Mouse (Mus musculus) ES-Bruce4 (cell line): Measurements from ENCODE around the gene Lamtor3. TPM values are rescaled to one million over a fixed set of nuclear protein-coding genes. Genes with fewer than 3 reads are reported as not detected.
"Not testable (repeated sequence)": the region's sequence is repeated elsewhere in the genome, so short reads cannot be mapped to it uniquely, and the experiment has no call there.

Experiments used
- H3K27ac ChIP-seq: 2 replicates; pipeline ENCODE4 v1.5.1; 2012; ENCODE audit warnings: low read length, inconsistent platforms; ENCODE audit not compliant: insufficient read depth
- H3K27me3 ChIP-seq: 2 replicates; pipeline ENCODE4 v1.6.1; 2012; ENCODE audit warnings: mild to moderate bottlenecking, low read length, inconsistent platforms; ENCODE audit not compliant: control insufficient read depth, poor library complexity, insufficient read depth, severe bottlenecking
- H3K36me3 ChIP-seq: 2 replicates; pipeline ENCODE4 v1.6.1; 2012; ENCODE audit warnings: inconsistent platforms, mild to moderate bottlenecking, low read length, moderate library complexity; ENCODE audit not compliant: control insufficient read depth, poor library complexity, insufficient read depth, severe bottlenecking
- H3K4me1 ChIP-seq: one replicate; pipeline ENCODE4 v1.8.1; 2011; ENCODE audit warnings: low read length; ENCODE audit not compliant: control insufficient read depth, insufficient read depth
- H3K4me3 ChIP-seq: 2 replicates; pipeline ENCODE4 v1.5.1; 2011; ENCODE audit warnings: low read depth, mild to moderate bottlenecking, low read length
- H3K9ac ChIP-seq: 2 replicates; pipeline ENCODE4 v1.6.1; 2012; ENCODE audit warnings: low read depth, mild to moderate bottlenecking, inconsistent platforms; ENCODE audit not compliant: poor library complexity, severe bottlenecking
- H3K9me3 ChIP-seq: replicated peaks from 2 replicates; pipeline ENCODE4 v1.6.1; 2012; ENCODE audit warnings: mild to moderate bottlenecking, low read length, inconsistent platforms; ENCODE audit not compliant: control insufficient read depth, poor library complexity, insufficient read depth, severe bottlenecking
- CTCF ChIP-seq: IDR thresholded peaks from one replicate; pipeline ENCODE4 v1.8.1; 2011; ENCODE audit warnings: low read depth, low read length
- EP300 ChIP-seq: IDR thresholded peaks from 2 replicates; pipeline ENCODE4 v1.6.1; 2011; ENCODE audit warnings: low read depth, low read length; ENCODE audit not compliant: insufficient read depth
- POLR2A ChIP-seq: IDR thresholded peaks from one replicate; pipeline ENCODE4 v1.8.1; 2011; ENCODE audit warnings: low read length; ENCODE audit not compliant: insufficient read depth
- polyA plus RNA-seq: library from polyadenylated mRNA; stranded (reverse); fragments of >200 nt; gene quantifications from 2 replicates; pipeline ENCODE4 v1.2.4, GENCODE M21; 2011; ENCODE audit warnings: low read depth; ENCODE audit not compliant: missing spikeins, insufficient read depth, insufficient read length

The Lamtor3 gene
- polyA plus RNA-seq, 1 experiment, result 47.1 TPM

DNA sequence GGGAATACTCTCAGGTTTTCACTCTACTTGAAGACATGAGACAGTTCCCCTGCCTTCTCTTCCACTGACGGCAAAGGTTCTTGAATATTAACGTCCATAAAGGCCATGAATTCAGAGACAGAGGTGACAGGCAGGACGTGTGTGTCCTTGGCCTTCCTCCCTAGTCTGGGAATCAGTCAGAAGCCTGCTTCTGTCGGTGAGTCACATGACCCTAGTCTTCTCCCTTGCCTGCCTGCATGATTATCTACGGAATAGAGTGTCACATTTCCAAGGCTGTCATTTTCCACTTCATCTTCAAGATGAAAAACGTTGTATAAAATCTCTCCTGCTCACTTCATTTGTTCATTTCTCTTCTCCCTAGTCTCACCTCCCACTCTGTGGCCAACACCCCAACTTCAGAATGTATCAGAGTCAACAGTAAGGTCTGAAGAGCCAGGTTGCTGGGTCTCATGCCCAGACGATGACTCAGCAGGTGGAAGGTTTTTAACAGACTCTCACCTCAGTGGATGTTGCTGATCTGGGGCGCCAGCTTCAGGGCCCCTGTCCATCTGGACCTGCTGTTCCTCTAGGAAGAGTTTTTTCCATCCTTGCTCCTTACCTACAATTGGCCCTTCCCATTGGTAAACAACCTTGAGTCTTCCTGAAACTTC is 43.6 kb downstream of the Lamtor3 start:
- Histone ChIP-seq H3K9me3 (no peaks in the 10 kb centered on the region), H3K27ac (peak overlapping the region; percentile 41; the same call in 1 of the 2 replicates), H3K27me3 (no peaks in the 10 kb centered on the region), H3K36me3 (no peaks in the 10 kb centered on the region), H3K4me3 (no peak overlapping the region), H3K4me1 (peaks cover 3% of the 10 kb centered on the region), H3K9ac (no peak overlapping the region)
- TF ChIP-seq EP300 (0 out of 2 replicates have a peak, but pooled peaks have one; percentile 26), CTCF (no peak)

DNA sequence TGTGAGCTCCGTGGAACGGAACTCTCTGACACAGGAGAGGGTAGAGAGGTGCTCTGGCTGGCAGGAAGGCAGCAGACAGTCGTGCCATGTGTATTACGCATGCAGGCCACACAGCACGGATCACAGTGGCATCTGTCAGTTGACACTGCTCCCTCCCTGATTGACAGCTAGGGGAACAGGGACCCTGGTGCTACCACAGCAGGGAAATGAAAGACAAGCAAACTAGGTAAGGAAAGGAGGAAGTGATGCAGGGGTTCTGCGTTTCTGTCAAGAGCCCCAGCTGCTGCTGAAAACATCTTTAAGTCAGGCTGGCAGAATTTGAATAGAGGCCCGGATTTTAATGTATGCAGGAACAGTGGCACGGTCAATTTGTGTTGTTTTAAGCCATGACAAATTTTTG is 45.2 kb downstream of the Lamtor3 start:
- no peaks in the 10 kb centered on the region for H3K36me3 ChIP-seq
- H3K9ac ChIP-seq, result no peak overlapping the region
- no peaks in the 10 kb centered on the region for H3K27me3 ChIP-seq
- no peak overlapping the region for H3K4me3 ChIP-seq
- H3K27ac ChIP-seq, result no peak overlapping the region
- no peak for TF ChIP-seq CTCF
- TF ChIP-seq POLR2A, result no peak
- no peak for TF ChIP-seq EP300
- no peaks in the 10 kb centered on the region for H3K9me3 ChIP-seq
- peaks cover 3% of the 10 kb centered on the region for H3K4me1 ChIP-seq

DNA sequence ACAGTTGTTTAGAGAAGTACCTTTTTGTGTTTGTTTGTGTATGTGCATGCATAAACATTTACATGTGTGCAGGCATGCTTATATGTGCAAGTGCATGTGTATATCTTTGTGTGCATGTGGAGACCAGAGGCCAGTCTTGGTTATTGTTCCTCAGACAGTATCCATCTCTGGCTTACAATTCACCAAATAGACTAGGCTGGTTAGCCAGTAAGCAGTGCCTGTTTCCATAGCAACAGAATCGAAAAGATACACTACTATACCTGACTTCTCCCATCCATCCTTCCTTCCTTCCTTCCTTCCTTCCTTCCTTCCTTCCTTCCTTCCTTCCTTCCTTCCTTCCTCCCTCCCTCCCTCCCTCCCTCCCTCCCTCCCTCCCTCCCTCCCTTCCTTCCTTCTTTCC is 45.7 kb downstream of the Lamtor3 start:
- H3K27ac ChIP-seq, H3K9me3 ChIP-seq, H3K27me3 ChIP-seq, H3K9ac ChIP-seq, H3K36me3 ChIP-seq, H3K4me1 ChIP-seq, H3K4me3 ChIP-seq: not testable (repeated sequence)

DNA sequence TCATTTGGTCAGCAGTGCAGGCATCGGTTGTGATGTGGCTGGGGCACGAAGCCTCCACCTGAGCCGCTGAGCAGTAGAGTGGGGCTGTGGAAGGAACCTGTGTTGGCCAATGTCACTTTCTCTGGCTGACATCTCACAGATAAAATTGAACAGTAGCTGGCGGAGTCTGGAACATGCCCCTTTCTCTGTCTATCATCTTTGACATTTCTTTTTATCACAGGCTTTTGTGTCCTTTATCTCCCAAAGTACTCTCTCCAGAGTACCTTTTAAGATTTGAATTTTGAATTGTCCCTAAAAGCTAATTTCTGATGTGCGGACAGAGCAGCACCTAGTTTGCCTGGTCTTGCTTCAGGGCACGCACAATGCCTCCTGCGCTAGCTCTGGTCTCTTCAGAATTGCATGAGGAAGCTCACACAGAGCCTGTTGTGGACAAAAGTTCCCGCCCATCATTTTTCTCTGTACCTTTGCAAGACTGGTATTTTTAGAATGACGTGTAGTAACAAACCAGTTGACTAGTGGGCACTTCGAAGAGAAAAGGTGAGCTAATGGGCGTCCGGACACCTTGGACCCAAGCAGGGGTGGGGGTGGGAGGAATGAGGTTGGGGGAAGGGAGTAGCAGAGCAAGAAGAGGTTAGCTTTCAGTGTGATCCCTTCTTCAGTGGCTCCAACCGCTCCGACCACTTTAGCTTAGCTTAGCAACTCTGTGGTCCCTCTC is 50.0 kb downstream of the Lamtor3 start:
- H3K9ac ChIP-seq, result peak overlapping the region; percentile 59; the same call in 1 of the 2 replicates
- peak overlapping the region; percentile 24; the same call in 1 of the 2 replicates for H3K4me3 ChIP-seq
- no peak overlapping the region for H3K27ac ChIP-seq
- no peaks in the 10 kb centered on the region for H3K9me3 ChIP-seq
- TF ChIP-seq CTCF (no peak), EP300 (no peak), POLR2A (no peak)
- no peaks in the 10 kb centered on the region for H3K36me3 ChIP-seq
- no peaks in the 10 kb centered on the region for H3K27me3 ChIP-seq
- H3K4me1 ChIP-seq, result no peaks in the 10 kb centered on the region

DNA sequence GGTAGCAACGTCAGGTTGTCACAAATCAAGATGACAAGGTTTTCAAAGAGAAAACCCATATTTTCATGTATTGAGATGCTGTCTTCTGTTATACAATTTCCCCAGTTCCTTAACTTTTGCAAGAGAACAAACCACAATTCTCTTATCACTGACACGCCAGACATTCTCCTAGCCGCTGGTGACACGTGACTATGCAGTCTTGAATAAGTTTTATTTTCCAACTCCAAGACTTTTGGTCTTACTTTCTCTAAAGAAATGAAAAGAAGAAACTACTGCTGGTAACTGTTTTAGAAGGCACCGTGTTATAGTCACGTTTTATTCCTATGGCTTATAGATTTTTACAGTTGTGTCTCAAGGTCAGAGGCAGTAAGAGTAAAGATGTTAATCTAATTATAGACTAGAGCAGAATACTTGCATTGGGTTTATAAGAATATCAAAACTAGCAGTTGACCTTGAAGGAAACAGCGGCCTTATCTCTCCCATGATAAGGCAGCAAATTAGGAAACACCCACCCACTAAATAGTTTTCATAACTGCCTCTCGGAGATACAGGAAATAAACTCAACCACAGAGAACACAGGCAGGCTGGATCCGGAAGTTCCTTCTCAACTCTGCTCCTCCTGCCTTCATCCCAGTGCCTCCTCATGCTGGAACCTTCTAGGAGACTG is 50.6 kb downstream of the Lamtor3 start:
- no peak for TF ChIP-seq POLR2A
- no peak for TF ChIP-seq CTCF
- TF ChIP-seq EP300, result no peak
- H3K9ac ChIP-seq, result peak overlapping the region; percentile 59; the same call in 1 of the 2 replicates
- no peaks in the 10 kb centered on the region for H3K9me3 ChIP-seq
- H3K27ac ChIP-seq, result no peak overlapping the region
- H3K27me3 ChIP-seq, result no peaks in the 10 kb centered on the region
- no peak overlapping the region for H3K4me3 ChIP-seq
- no peaks in the 10 kb centered on the region for H3K4me1 ChIP-seq
- no peaks in the 10 kb centered on the region for H3K36me3 ChIP-seq

DNA sequence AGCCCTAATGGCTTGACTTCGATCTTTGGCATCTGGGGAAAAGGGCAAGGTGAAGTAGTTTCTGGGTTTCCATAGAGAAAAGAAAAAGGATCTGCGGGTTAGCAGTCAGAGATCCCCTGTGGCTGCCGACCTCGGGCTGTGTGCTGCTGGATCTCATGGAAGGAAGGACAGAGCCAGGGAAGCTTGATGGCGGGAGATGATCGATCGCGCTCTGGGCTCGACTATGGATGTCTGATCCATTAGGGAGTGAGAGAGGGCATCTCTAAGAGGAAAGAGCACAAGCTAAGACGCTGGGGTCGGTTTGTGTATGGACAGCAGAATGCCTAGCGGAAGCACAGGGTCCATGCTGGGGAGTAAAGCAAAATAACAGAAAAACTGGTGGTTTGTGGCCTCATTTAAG is 51.6 kb downstream of the Lamtor3 start:
- Histone ChIP-seq H3K9me3 (no peaks in the 10 kb centered on the region), H3K9ac (peak overlapping the region; percentile 1; the same call in 1 of the 2 replicates), H3K27me3 (no peaks in the 10 kb centered on the region), H3K36me3 (no peaks in the 10 kb centered on the region), H3K27ac (no peak overlapping the region), H3K4me3 (peak overlapping the region; percentile 38), H3K4me1 (no peaks in the 10 kb centered on the region)
- TF ChIP-seq EP300 (0 out of 2 replicates have a peak, but pooled peaks have one; percentile 62), CTCF (no peak)
